Mouse (Mus musculus) bone marrow macrophage, adult 2 months (primary cell): ENCODE measurements around the gene Olfr658.
A peak's percentile ranks its signal among the peaks of the same experiment; 100 is the strongest.

Source experiments
- CTCF ChIP-seq: IDR thresholded peaks from 2 replicates; pipeline ENCODE4 v1.5.1; 2012; ENCODE audit warnings: low read depth, mild to moderate bottlenecking, low read length, moderate library complexity
- POLR2A ChIP-seq: IDR thresholded peaks from 2 replicates; pipeline ENCODE4 v1.6.1; 2012; ENCODE audit warnings: mild to moderate bottlenecking, low read depth, low read length, borderline replicate concordance

DNA sequence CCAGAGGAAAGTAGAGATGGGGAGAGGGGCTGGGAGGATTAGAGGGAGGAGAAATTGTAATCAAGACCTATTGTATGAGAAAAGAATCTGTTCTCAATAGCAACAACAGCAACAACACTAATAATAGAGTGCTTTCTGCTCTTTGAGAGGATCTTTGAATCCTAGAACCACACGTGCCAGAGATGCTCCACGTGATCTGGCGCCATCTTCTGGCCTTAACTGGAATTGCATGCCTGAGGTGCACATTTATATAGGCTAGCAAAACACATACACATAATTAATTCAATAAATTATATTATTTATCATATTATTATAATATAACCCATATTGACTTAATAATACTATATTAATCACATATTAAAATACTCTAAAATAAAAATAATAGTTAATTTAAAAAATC, 43.9 kb downstream of the Olfr658 start:
- no peak for TF ChIP-seq POLR2A
- peak; percentile 60 for TF ChIP-seq CTCF
